8 mouse cellular contexts compared by ENCODE assay signal in genomic region chr1:132315889-132316624, GRCm38 (mm10). TPM values are rescaled to one million over a fixed set of nuclear protein-coding genes. Genes with fewer than 3 reads are reported as not detected.
DNase-seq lines count a peak whose midpoint lies in the region; ATAC-seq and TF ChIP-seq lines count a peak whose summit lies in the region.

Gene Nuak2 (plus strand): TSS chr1:132316126.

- WGBS in forebrain, embryonic 12.5 days = under 1% methylated on average over 67 of the region's 67 CpGs
- whole genome bisulfite sequencing in heart, postnatal 0 days = under 1% methylated on average over 66 of the region's 67 CpGs
- under 1% methylated on average over 67 of the region's 67 CpGs for WGBS in neural tube, embryonic 14.5 days

- peak; percentile 85 for ATAC-seq in forebrain, embryonic 12.5 days (ENCODE audit: low FRiP score)
- peak; percentile 81 for ATAC-seq in heart, postnatal 0 days (ENCODE audit: insufficient read depth, low read depth)
- ATAC-seq in neural tube, embryonic 14.5 days (ENCODE audit: low read depth) = peak; percentile 86

- peaks cover 52% of the 10 kb centered on the region for H3K27me3 ChIP-seq in E14TG2a.4 (ENCODE audit: insufficient read depth, low read length)
- H3K27me3 ChIP-seq in forebrain, embryonic 12.5 days = no peaks in the 10 kb centered on the region
- H3K27me3 ChIP-seq in heart, postnatal 0 days (ENCODE audit: control insufficient read depth, insufficient read depth, low read length) = peaks cover 10% of the 10 kb centered on the region; the same call in 1 of the 2 replicates
- H3K27me3 ChIP-seq in neural tube, embryonic 14.5 days (ENCODE audit: control insufficient read depth, insufficient read depth, low read length) = no peaks in the 10 kb centered on the region

- TF ChIP-seq CTCF in E14TG2a.4 (conservative IDR thresholded peaks at IDR 0.05; ENCODE audit: low read length) = no peak
- no peak for TF ChIP-seq CTCF in heart, postnatal 0 days (IDR thresholded peaks at IDR 0.05; ENCODE audit: low read depth)

- H3K4me3 ChIP-seq in E14TG2a.4 (replicated peaks; ENCODE audit: low read length) = peak within 1 kb of the TSS; percentile 84
- peak within 1 kb of the TSS; percentile 83 for H3K4me3 ChIP-seq in forebrain, embryonic 12.5 days (replicated peaks)
- H3K4me3 ChIP-seq in heart, postnatal 0 days (ENCODE audit: low read depth, low read length) = peak within 1 kb of the TSS; percentile 60
- H3K4me3 ChIP-seq in neural tube, embryonic 14.5 days (ENCODE audit: low read depth, low read length) = peak within 1 kb of the TSS; percentile 67

- H3K4me2 ChIP-seq in forebrain, embryonic 12.5 days = peak within 1 kb of the TSS; percentile 76
- H3K4me2 ChIP-seq in heart, postnatal 0 days (ENCODE audit: low read depth, low read length) = peak within 1 kb of the TSS; percentile 91
- H3K4me2 ChIP-seq in neural tube, embryonic 14.5 days (ENCODE audit: low read depth, low read length) = peak within 1 kb of the TSS; percentile 90

- peak; percentile 56 for DNase-seq in c-Kit-positive CD71-positive TER-119-negative erythroid progenitor cells, embryonic 14.5 days (ENCODE audit: low read depth)
- DNase-seq in heart, postnatal 0 days (ENCODE audit: low spot score) = peak; percentile 89
- DNase-seq in kidney, postnatal 4 days = peak; percentile 90 to 94
- peak; percentile 95 to 96 for DNase-seq in lung, adult 18-20 months
- DNase-seq in testis, postnatal 14 days (ENCODE audit: low spot score) = peak; percentile 90

- H3K27ac ChIP-seq in forebrain, embryonic 12.5 days = peak within 1 kb of the TSS; percentile 99
- H3K27ac ChIP-seq in heart, postnatal 0 days (ENCODE audit: low read depth) = peak within 1 kb of the TSS; percentile 18; the same call in 1 of the 2 replicates
- H3K27ac ChIP-seq in neural tube, embryonic 14.5 days (ENCODE audit: low read depth, low read length) = no peak within 1 kb of the TSS

- peaks cover 52% of the 10 kb centered on the region for H3K4me1 ChIP-seq in E14TG2a.4 (replicated peaks; ENCODE audit: low read depth, low read length)
- peaks cover 53% of the 10 kb centered on the region for H3K4me1 ChIP-seq in forebrain, embryonic 12.5 days
- peaks cover 29% of the 10 kb centered on the region for H3K4me1 ChIP-seq in heart, postnatal 0 days (ENCODE audit: control insufficient read depth, insufficient read depth)
- peaks cover 32% of the 10 kb centered on the region; the same call in 1 of the 2 replicates for H3K4me1 ChIP-seq in neural tube, embryonic 14.5 days (ENCODE audit: control insufficient read depth, insufficient read depth, low read length)

- TF ChIP-seq EP300 in heart, postnatal 0 days (IDR thresholded peaks at IDR 0.05; ENCODE audit: low read depth) = no peak

- no peaks in the 10 kb centered on the region for H3K9me3 ChIP-seq in E14TG2a.4 (ENCODE audit: low read length)
- H3K9me3 ChIP-seq in forebrain, embryonic 12.5 days = no peaks in the 10 kb centered on the region
- no peaks in the 10 kb centered on the region for H3K9me3 ChIP-seq in heart, postnatal 0 days (replicated peaks; ENCODE audit: control insufficient read depth, low read length)
- no peaks in the 10 kb centered on the region for H3K9me3 ChIP-seq in neural tube, embryonic 14.5 days (ENCODE audit: control insufficient read depth, low read length)

- H3K36me3 ChIP-seq in E14TG2a.4 (ENCODE audit: insufficient read depth, low read length) = peaks cover 29% of the 10 kb centered on the region
- H3K36me3 ChIP-seq in forebrain, embryonic 12.5 days (replicated peaks) = 0 out of 2 replicates have a peak, but pooled peaks cover 8% of the 10 kb centered on the region
- H3K36me3 ChIP-seq in heart, postnatal 0 days (replicated peaks; ENCODE audit: control insufficient read depth, insufficient read depth, low read length) = no peaks in the 10 kb centered on the region
- no peaks in the 10 kb centered on the region for H3K36me3 ChIP-seq in neural tube, embryonic 14.5 days (ENCODE audit: control insufficient read depth, insufficient read depth, low read length)

- H3K9ac ChIP-seq in forebrain, embryonic 12.5 days = peak within 1 kb of the TSS; percentile 89
- H3K9ac ChIP-seq in heart, postnatal 0 days (replicated peaks; ENCODE audit: low read depth, low read length) = peak within 1 kb of the TSS; percentile 51
- peak within 1 kb of the TSS; percentile 62 for H3K9ac ChIP-seq in neural tube, embryonic 14.5 days (replicated peaks; ENCODE audit: low read depth, low read length)

RNA-seq across cellular contexts. Expression of gene Nuak2, which starts in this region (rescaled TPM):
- polyA plus RNA-seq in forebrain, embryonic 12.5 days (2016; fragmentation: Nextera tagmentation; extraction: Ambion mirVana) = 49.9 and 54.0 TPM in 2 replicates
- total RNA-seq in heart, postnatal 0 days (2014; rRNA removed; ENCODE audit: low replicate concordance) = 0.76 and 2.6 TPM in 2 replicates
- polyA plus RNA-seq in heart, postnatal 0 days (2015; fragmentation: Nextera tagmentation; extraction: Ambion mirVana) = 2.0 and 2.2 TPM in 2 replicates
- polyA plus RNA-seq in neural tube, embryonic 14.5 days (2014; fragmentation: Nextera tagmentation; extraction: Ambion mirVana) = 7.8 and 8.4 TPM in 2 replicates
